Mouse (Mus musculus): ENCODE measurements around the gene Pmfbp1. TPM values are rescaled to one million over a fixed set of nuclear protein-coding genes. Genes with fewer than 3 reads are reported as not detected.

Pmfbp1 gene
- polyA plus RNA-seq, 1 experiment from 2014 or later = not detected

- no peak overlapping the region for H3K4me2 ChIP-seq (replicated peaks)
- no peaks in the 10 kb centered on the region for H3K27me3 ChIP-seq
- no peak for ATAC-seq (ENCODE audit: insufficient number of reproducible peaks, low FRiP score, low TSS enrichment, low read depth)
- H3K27ac ChIP-seq (replicated peaks) = no peak overlapping the region
- H3K36me3 ChIP-seq = no peaks in the 10 kb centered on the region
- H3K4me1 ChIP-seq = peaks cover 23% of the 10 kb centered on the region
- H3K4me3 ChIP-seq (replicated peaks) = no peak overlapping the region
- H3K9ac ChIP-seq = no peak overlapping the region
- WGBS = 77% methylated on average over 11 of the region's 11 CpGs
- H3K9me3 ChIP-seq (replicated peaks) = no peaks in the 10 kb centered on the region
These were observed 25.7 kb upstream of the Pmfbp1 start for GRCm38 (mm10) chr8:109468112-109468511.

GRCm38 (mm10) chr8:109471876-109472275 lies 22.0 kb upstream of the Pmfbp1 start:
- no peak for ATAC-seq (ENCODE audit: insufficient number of reproducible peaks, low FRiP score, low TSS enrichment, low read depth)
- Histone ChIP-seq H3K4me1 (peaks cover 2% of the 10 kb centered on the region; the same call in 1 of the 2 replicates), H3K4me3 (replicated peaks) (no peak overlapping the region), H3K4me2 (replicated peaks) (no peak overlapping the region), H3K27ac (replicated peaks) (no peak overlapping the region), H3K9ac (no peak overlapping the region), H3K9me3 (replicated peaks) (no peaks in the 10 kb centered on the region), H3K36me3 (no peaks in the 10 kb centered on the region), H3K27me3 (no peaks in the 10 kb centered on the region)
- 72% methylated on average over 6 of the region's 6 CpGs for WGBS

GRCm38 (mm10) chr8:109472400-109472799 lies 21.4 kb upstream of the Pmfbp1 start:
- Histone ChIP-seq H3K4me2 (replicated peaks) (no peak overlapping the region), H3K9ac (no peak overlapping the region), H3K9me3 (replicated peaks) (no peaks in the 10 kb centered on the region), H3K27me3 (no peaks in the 10 kb centered on the region), H3K36me3 (no peaks in the 10 kb centered on the region), H3K4me1 (peaks cover 2% of the 10 kb centered on the region; the same call in 1 of the 2 replicates), H3K27ac (replicated peaks) (no peak overlapping the region), H3K4me3 (replicated peaks) (no peak overlapping the region)
- ATAC-seq (ENCODE audit: insufficient number of reproducible peaks, low FRiP score, low TSS enrichment, low read depth) = no peak
- WGBS = 50% methylated on average over 8 of the region's 8 CpGs

- no peaks in the 10 kb centered on the region for H3K27me3 ChIP-seq
- ATAC-seq (ENCODE audit: insufficient number of reproducible peaks, low FRiP score, low TSS enrichment, low read depth) = no peak
- no peak overlapping the region for H3K4me3 ChIP-seq (replicated peaks)
- no peak overlapping the region for H3K9ac ChIP-seq
- H3K36me3 ChIP-seq = no peaks in the 10 kb centered on the region
- peaks cover 2% of the 10 kb centered on the region; the same call in 1 of the 2 replicates for H3K4me1 ChIP-seq
- WGBS = 28% methylated on average over 14 of the region's 14 CpGs
- no peaks in the 10 kb centered on the region for H3K9me3 ChIP-seq (replicated peaks)
- H3K4me2 ChIP-seq (replicated peaks) = no peak overlapping the region
- no peak overlapping the region for H3K27ac ChIP-seq (replicated peaks)
These were observed 19.2 kb upstream of the Pmfbp1 start for GRCm38 (mm10) chr8:109474442-109475121.

- H3K9ac ChIP-seq = no peak overlapping the region
- H3K4me1 ChIP-seq = peaks cover 2% of the 10 kb centered on the region; the same call in 1 of the 2 replicates
- ATAC-seq (ENCODE audit: insufficient number of reproducible peaks, low FRiP score, low TSS enrichment, low read depth) = no peak
- H3K9me3 ChIP-seq (replicated peaks) = no peaks in the 10 kb centered on the region
- no peaks in the 10 kb centered on the region for H3K27me3 ChIP-seq
- 60% methylated on average over 4 of the region's 4 CpGs for WGBS
- H3K27ac ChIP-seq (replicated peaks) = no peak overlapping the region
- H3K4me2 ChIP-seq (replicated peaks) = no peak overlapping the region
- H3K36me3 ChIP-seq = no peaks in the 10 kb centered on the region
- no peak overlapping the region for H3K4me3 ChIP-seq (replicated peaks)
These were observed 18.4 kb upstream of the Pmfbp1 start for GRCm38 (mm10) chr8:109475436-109475835.

GRCm38 (mm10) chr8:109478586-109478985 lies 15.2 kb upstream of the Pmfbp1 start:
- H3K4me3 ChIP-seq (replicated peaks) = no peak overlapping the region
- no peak overlapping the region for H3K4me2 ChIP-seq (replicated peaks)
- H3K9ac ChIP-seq = no peak overlapping the region
- ATAC-seq (ENCODE audit: insufficient number of reproducible peaks, low FRiP score, low TSS enrichment, low read depth) = no peak
- H3K27ac ChIP-seq (replicated peaks) = no peak overlapping the region
- H3K36me3 ChIP-seq = no peaks in the 10 kb centered on the region
- H3K27me3 ChIP-seq = no peaks in the 10 kb centered on the region
- no peaks in the 10 kb centered on the region for H3K9me3 ChIP-seq (replicated peaks)
- H3K4me1 ChIP-seq = no peaks in the 10 kb centered on the region
- 29% methylated on average over 6 of the region's 6 CpGs for whole genome bisulfite sequencing

- no peak overlapping the region for H3K27ac ChIP-seq (replicated peaks)
- H3K4me2 ChIP-seq (replicated peaks) = peak overlapping the region; percentile 19
- ATAC-seq (ENCODE audit: insufficient number of reproducible peaks, low FRiP score, low TSS enrichment, low read depth) = no peak
- no peaks in the 10 kb centered on the region for H3K27me3 ChIP-seq
- no peak overlapping the region for H3K9ac ChIP-seq
- no peaks in the 10 kb centered on the region for H3K9me3 ChIP-seq (replicated peaks)
- no peak overlapping the region for H3K4me3 ChIP-seq (replicated peaks)
- H3K4me1 ChIP-seq = peaks cover 6% of the 10 kb centered on the region; the same call in 1 of the 2 replicates
- WGBS = 61% methylated on average over 11 of the region's 11 CpGs
- H3K36me3 ChIP-seq = no peaks in the 10 kb centered on the region
These were observed 9.1 kb upstream of the Pmfbp1 start for GRCm38 (mm10) chr8:109484741-109485140.

GRCm38 (mm10) chr8:109485530-109485929 lies 8.3 kb upstream of the Pmfbp1 start:
- no peaks in the 10 kb centered on the region for H3K27me3 ChIP-seq
- ATAC-seq (ENCODE audit: insufficient number of reproducible peaks, low FRiP score, low TSS enrichment, low read depth) = no peak
- H3K9ac ChIP-seq = no peak overlapping the region
- peaks cover 6% of the 10 kb centered on the region; the same call in 1 of the 2 replicates for H3K4me1 ChIP-seq
- WGBS = 33% methylated on average over 6 of the region's 6 CpGs
- H3K36me3 ChIP-seq = no peaks in the 10 kb centered on the region
- no peak overlapping the region for H3K4me2 ChIP-seq (replicated peaks)
- no peak overlapping the region for H3K27ac ChIP-seq (replicated peaks)
- no peak overlapping the region for H3K4me3 ChIP-seq (replicated peaks)
- H3K9me3 ChIP-seq (replicated peaks) = no peaks in the 10 kb centered on the region

- no peak for ATAC-seq (ENCODE audit: insufficient number of reproducible peaks, low FRiP score, low TSS enrichment, low read depth)
- Histone ChIP-seq H3K4me3 (replicated peaks) (no peak overlapping the region), H3K9me3 (replicated peaks) (no peaks in the 10 kb centered on the region), H3K9ac (no peak overlapping the region), H3K36me3 (no peaks in the 10 kb centered on the region), H3K4me1 (no peaks in the 10 kb centered on the region), H3K27ac (replicated peaks) (no peak overlapping the region), H3K27me3 (no peaks in the 10 kb centered on the region), H3K4me2 (replicated peaks) (no peak overlapping the region)
- 81% methylated on average over 6 of the region's 6 CpGs for WGBS
These were observed 1.0 kb upstream of the Pmfbp1 start for GRCm38 (mm10) chr8:109492785-109493184.

- no peak overlapping the region for H3K4me3 ChIP-seq (replicated peaks)
- no peaks in the 10 kb centered on the region for H3K4me1 ChIP-seq
- no peak for ATAC-seq (ENCODE audit: insufficient number of reproducible peaks, low FRiP score, low TSS enrichment, low read depth)
- H3K9ac ChIP-seq = no peak overlapping the region
- H3K27me3 ChIP-seq = no peaks in the 10 kb centered on the region
- H3K27ac ChIP-seq (replicated peaks) = no peak overlapping the region
- no peaks in the 10 kb centered on the region for H3K36me3 ChIP-seq
- H3K9me3 ChIP-seq (replicated peaks) = no peaks in the 10 kb centered on the region
- 51% methylated on average over 2 of the region's 2 CpGs for WGBS
- H3K4me2 ChIP-seq (replicated peaks) = no peak overlapping the region
These were observed 774 bp downstream of the Pmfbp1 start for GRCm38 (mm10) chr8:109494601-109495000.

- Histone ChIP-seq H3K4me1 (no peaks in the 10 kb centered on the region), H3K36me3 (no peaks in the 10 kb centered on the region), H3K9me3 (replicated peaks) (no peaks in the 10 kb centered on the region), H3K27ac (replicated peaks) (no peak overlapping the region), H3K27me3 (no peaks in the 10 kb centered on the region), H3K4me2 (replicated peaks) (no peak overlapping the region), H3K9ac (no peak overlapping the region), H3K4me3 (replicated peaks) (no peak overlapping the region)
- 46% methylated on average over 5 of the region's 5 CpGs for WGBS
- ATAC-seq (ENCODE audit: insufficient number of reproducible peaks, low FRiP score, low TSS enrichment, low read depth) = no peak
These were observed 3.6 kb downstream of the Pmfbp1 start for GRCm38 (mm10) chr8:109497431-109497830.
